Mouse (Mus musculus) cortical plate, adult 2 months (tissue): ENCODE measurements around the gene U2af1. TPM values are rescaled to one million over a fixed set of nuclear protein-coding genes. Genes with fewer than 3 reads are reported as not detected.

Experiments
- H3K27ac ChIP-seq: fragments of 200-500 bp; 2 replicates; pipeline ENCODE4 v1.5.1; 2012; ENCODE audit warnings: low read length, control low read depth, inconsistent platforms; ENCODE audit not compliant: insufficient read depth
- H3K4me1 ChIP-seq: fragments of 200-500 bp; 2 replicates; pipeline ENCODE4 v1.6.1; 2011; ENCODE audit warnings: low read length; ENCODE audit not compliant: control insufficient read depth, insufficient read depth
- H3K4me3 ChIP-seq: fragments of 200-500 bp; 2 replicates; pipeline ENCODE4 v1.5.1; 2011; ENCODE audit warnings: mild to moderate bottlenecking, low read length, control low read depth; ENCODE audit not compliant: insufficient read depth
- CTCF ChIP-seq: fragments of 200-500 bp; IDR thresholded peaks from 2 replicates; pipeline ENCODE4 v1.5.1; 2011; ENCODE audit warnings: mild to moderate bottlenecking, control low read depth, low read length; ENCODE audit not compliant: insufficient read depth; ENCODE audit errors: extremely low read depth
- POLR2A ChIP-seq: fragments of 200-500 bp; IDR thresholded peaks from 2 replicates; pipeline ENCODE4 v1.6.1; 2011; ENCODE audit warnings: mild to moderate bottlenecking, low read length, control low read depth; ENCODE audit not compliant: insufficient read depth; ENCODE audit errors: extremely low read depth
- polyA plus RNA-seq: library from polyadenylated mRNA; depleted of rRNA; stranded (reverse); fragments of >200 nt; gene quantifications from 2 replicates; pipeline ENCODE4 v1.2.3, GENCODE M21; 2012

The U2af1 gene
- polyA plus RNA-seq, 1 experiment, result 139 TPM

GRCm38 (mm10) chr17:31646199-31647002 lies 12.3 kb downstream of the U2af1 start:
- Histone ChIP-seq H3K4me1 (no peaks in the 10 kb centered on the region), H3K27ac (no peak overlapping the region), H3K4me3 (no peak overlapping the region)
- TF ChIP-seq CTCF, result no peak
- TF ChIP-seq POLR2A, result no peak

GRCm38 (mm10) chr17:31642913-31643312 lies 15.8 kb downstream of the U2af1 start:
- no peak overlapping the region for H3K27ac ChIP-seq
- H3K4me3 ChIP-seq, result no peak overlapping the region
- no peaks in the 10 kb centered on the region for H3K4me1 ChIP-seq
- TF ChIP-seq CTCF (no peak), POLR2A (no peak)

DNA sequence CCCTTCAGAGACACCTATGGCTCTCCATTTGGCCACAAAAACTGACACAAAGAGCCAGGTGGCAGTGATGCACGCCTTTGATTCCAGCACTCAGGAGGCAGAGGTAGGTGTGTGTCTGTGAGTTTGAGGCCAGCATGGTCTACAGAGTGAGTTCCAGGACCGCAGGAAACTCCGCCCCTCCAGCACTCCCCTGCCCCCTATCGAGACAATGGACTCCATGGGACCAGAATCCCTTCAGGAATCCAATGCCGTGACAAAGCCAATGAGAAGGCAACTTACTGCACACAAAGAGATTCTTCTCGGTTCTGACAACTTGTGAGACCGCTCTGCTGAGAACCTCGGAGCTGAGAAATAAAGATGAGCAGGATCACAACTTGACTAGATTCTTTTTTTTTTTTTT lies 16.4 kb downstream of the U2af1 start:
- H3K27ac ChIP-seq, result no peak overlapping the region
- H3K4me3 ChIP-seq, result no peak overlapping the region
- no peak for TF ChIP-seq POLR2A
- TF ChIP-seq CTCF, result no peak
- H3K4me1 ChIP-seq, result no peaks in the 10 kb centered on the region; the same call in 1 of the 2 replicates

- no peaks in the 10 kb centered on the region; the same call in 1 of the 2 replicates for H3K4me1 ChIP-seq
- H3K27ac ChIP-seq, result no peak overlapping the region
- TF ChIP-seq POLR2A (no peak), CTCF (no peak)
- no peak overlapping the region for H3K4me3 ChIP-seq
Observed at GRCm38 (mm10) chr17:31639651-31640050, 19.0 kb downstream of the U2af1 start.

DNA sequence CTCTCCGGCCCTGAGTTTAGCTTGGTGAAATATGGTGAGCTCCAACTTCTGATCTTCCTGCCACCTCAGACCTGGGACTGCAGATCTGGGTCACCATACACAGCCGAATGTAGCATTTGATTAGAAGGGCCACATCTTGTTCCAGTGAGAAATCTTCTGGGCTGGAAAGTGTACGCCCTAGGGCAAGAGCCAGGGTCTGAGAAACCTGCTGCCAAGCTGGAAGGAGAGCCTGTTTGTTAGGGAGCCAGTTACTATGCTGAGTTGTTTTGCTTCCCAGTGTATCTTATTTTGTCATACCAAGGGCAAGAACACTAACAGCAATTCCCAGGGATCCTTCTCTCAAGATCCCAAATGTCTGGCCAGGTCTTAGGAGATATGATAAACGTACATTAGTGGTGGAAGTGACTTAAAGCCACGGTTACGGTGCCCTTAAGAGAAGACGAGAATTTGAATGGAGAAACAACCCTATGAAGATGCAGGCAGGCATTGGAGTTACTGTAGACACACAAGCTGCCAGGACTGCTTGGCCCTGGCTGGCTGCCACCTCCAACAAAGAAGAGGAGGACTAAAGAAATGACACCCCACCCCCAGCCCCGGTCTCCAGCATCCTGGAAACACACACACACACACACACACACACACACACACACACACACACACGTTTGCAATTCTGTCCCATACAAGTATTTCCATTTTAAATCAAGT lies 20.7 kb downstream of the U2af1 start:
- no peak overlapping the region for H3K4me3 ChIP-seq
- H3K4me1 ChIP-seq, result no peaks in the 10 kb centered on the region; the same call in 1 of the 2 replicates
- TF ChIP-seq CTCF (no peak), POLR2A (no peak)
- H3K27ac ChIP-seq, result peak overlapping the region; percentile 49

DNA sequence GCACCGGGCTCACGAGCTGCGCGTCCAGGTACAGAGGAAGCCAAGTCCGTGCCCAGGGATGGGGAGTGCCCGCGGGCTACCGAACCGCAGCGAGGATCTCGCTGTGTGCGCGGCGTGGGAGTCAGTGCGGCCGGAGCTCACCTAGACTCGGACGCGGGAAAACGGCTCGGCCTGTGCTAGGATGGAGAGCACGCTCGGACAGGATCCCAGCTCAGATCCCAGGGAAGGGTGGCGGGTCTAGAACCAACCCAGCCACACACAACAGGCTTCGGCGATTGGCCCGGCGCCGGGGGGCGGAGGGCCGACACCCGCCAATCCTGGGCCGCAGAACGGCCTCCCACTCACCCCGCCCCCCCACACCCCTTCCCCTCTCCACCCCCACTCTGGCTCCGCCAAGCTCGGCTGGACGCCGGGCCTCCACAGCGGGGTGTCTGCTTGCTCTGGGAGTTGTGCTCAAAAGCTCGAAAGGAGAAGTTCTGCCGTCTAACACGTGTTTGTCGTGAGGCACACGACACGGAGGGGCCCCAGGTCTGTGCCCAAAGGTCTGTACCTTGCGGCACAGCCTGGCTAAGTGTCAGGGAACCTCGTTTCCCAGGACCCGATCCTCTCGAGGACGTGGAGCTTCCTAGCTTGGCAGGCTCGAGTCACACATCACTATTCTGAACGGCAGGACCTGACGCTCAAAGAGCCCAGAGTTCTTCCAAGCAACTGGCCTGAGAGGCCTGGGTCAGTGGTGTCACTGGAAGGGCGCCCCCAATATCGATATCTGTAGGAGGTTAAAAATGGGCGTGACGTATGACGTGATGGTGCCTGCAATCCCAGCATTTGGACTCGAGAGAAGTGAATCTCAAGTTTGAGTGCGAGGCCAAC lies 21.5 kb downstream of the U2af1 start, which contains the start of gene Cbs:
Cbs (minus strand) TSS at position 297 of the 870 bp plus-strand sequence.
- peak within 1 kb of the TSS; percentile 70 for H3K27ac ChIP-seq
- no peaks in the 10 kb centered on the region; the same call in 1 of the 2 replicates for H3K4me1 ChIP-seq
- H3K4me3 ChIP-seq, result peak within 1 kb of the TSS; percentile 66
- TF ChIP-seq POLR2A (peak; percentile 27; the same call in 1 of the 2 replicates), CTCF (no peak)

- H3K27ac ChIP-seq, result peak overlapping the region; percentile 70
- no peak for TF ChIP-seq POLR2A
- no peak for TF ChIP-seq CTCF
- H3K4me3 ChIP-seq, result peak overlapping the region; percentile 66
- no peaks in the 10 kb centered on the region; the same call in 1 of the 2 replicates for H3K4me1 ChIP-seq
Observed at GRCm38 (mm10) chr17:31636277-31636941, 22.3 kb downstream of the U2af1 start.

GRCm38 (mm10) chr17:31635781-31636180 lies 22.9 kb downstream of the U2af1 start:
- Histone ChIP-seq H3K4me1 (no peaks in the 10 kb centered on the region; the same call in 1 of the 2 replicates), H3K4me3 (no peak overlapping the region; the same call in 1 of the 2 replicates), H3K27ac (no peak overlapping the region)
- TF ChIP-seq CTCF (no peak), POLR2A (no peak)
